Mouse (Mus musculus): ENCODE results near the gene Nacc1. TPM values are rescaled to one million over a fixed set of nuclear protein-coding genes. Genes with fewer than 3 reads are reported as not detected.

The Nacc1 gene
- total RNA-seq, 2 experiments from 2014 or later, result 95.5 to 96.8 TPM

DNA sequence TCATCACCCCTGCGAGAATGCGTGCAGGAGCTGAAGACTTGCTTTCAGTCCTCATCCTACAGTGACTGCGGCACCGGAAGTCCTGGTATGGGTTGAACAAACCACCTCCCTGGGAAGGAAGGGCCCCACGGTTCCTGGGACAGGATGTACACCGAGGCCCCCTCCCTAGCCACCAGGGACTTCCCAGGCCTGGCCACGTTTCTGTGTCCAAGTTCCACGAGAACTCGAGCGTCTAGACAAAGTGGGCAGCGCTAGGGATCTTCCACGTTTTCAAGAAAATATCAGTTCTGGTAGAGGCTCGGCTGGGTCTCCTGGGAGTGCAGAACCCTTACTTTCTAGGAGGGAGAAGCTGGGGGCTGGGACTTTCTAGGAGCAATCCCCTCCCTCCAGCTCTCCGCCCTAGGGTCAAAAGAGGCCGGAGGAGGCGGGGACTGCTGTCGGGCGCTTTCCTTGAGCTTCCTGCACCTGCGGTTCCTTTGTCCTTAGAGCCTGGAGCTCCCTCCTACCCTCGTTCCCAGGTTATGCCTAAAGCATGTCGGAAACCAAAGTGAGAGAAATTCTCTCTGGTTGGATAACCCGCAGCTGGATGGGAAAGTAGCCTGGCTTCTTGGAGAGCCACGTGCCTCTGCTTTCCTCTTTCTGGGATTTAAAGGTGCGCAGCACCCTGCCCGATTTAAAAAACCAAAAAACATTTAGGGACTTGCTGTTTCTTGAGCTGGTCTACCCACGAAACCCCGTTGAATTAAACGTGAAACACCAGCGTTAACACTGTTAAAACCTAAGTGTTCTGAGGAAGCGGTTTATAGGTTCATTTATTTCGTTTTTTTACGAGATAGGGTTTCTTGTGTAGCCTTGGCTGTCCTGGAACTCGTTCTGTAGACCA, 27.5 kb downstream of the Nacc1 start:
- TF ChIP-seq CTCF (IDR thresholded peaks at IDR 0.05), result no peak
- intact Hi-C loops (cut with DNase I), result no loop called here
- Histone ChIP-seq H3K4me3 (peak overlapping the region; percentile 81), H3K27ac (peak overlapping the region; percentile 66)
- DNase-seq (ENCODE audit: extremely low spot score in 1 of 2, low spot score in 2 of 2), result no peak

DNA sequence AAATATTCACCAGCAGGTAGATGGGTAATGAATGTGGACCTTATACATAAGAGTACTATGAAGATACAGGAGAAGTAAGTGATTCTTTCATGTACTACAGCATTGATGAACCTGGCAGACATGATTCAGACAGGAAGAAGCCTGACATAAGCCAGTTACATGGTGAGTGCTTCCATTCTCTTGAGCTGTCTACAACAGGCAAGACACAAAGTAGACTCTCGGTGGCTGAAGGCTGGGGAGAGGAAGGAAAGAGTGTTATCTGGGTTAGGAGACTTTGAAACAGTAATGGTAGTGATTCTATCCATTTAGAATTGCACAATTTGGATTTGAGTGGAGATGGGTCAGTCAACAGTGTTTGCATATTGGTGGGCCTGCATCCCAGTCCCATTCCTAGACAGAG, 28.7 kb downstream of the Nacc1 start:
- intact Hi-C loops (cut with DNase I), result no loop called here
- no peak for TF ChIP-seq CTCF (IDR thresholded peaks at IDR 0.05)
- no peak overlapping the region for H3K27ac ChIP-seq

DNA sequence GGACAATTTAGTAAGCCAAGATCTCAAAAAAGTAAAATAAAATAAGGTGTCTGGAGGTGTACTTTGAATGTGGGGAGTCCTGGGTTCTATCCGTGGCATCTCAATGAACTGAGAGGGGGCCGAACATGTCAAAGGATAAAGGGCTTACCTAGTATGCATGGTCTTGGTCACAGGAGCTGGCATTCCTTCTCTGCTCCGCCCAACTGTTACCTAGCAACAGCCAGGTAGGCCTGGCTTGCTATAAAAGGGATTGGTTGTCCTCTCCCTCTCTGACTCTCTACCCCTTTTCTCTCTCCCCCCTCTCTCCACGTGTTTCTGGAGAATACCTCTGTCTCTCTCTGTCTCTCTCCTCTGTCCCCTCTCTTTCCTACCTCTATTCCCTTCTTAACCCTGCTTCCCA, 30.0 kb downstream of the Nacc1 start:
- TF ChIP-seq CTCF (IDR thresholded peaks at IDR 0.05), result no peak
- no peak for DNase-seq (ENCODE audit: extremely low spot score in 1 of 2, low spot score in 2 of 2)

More for the DNA sequence above, 28.7 kb downstream of the Nacc1 start:
- no peak for DNase-seq (ENCODE audit: extremely low spot score in 1 of 2, low spot score in 2 of 2)
- no peak overlapping the region for H3K4me3 ChIP-seq

DNA sequence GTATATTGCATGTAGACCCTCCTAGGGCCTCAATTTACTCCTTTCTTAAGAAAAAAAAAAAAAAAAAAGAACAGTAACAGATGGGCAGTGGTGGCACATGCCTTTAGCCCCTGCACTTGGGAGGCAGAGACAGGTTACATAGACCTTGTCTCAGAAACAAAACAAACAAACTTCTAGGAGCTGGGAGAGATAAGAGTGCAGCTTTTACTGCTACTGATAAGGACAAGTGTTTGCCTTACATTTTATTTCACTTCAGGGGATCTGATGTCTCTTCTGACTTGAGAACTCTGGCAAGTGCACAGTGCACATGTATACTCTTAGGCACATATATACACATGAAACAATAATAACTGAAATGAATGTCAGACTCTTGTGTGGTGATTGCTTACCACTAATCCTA, 30.5 kb downstream of the Nacc1 start:
- peak overlapping the region; percentile 6; the same call in 1 of the 2 replicates for H3K27ac ChIP-seq
- no peak for DNase-seq (ENCODE audit: extremely low spot score in 1 of 2, low spot score in 2 of 2)

More for the DNA sequence above, 30.0 kb downstream of the Nacc1 start:
- Histone ChIP-seq H3K27ac (no peak overlapping the region), H3K4me3 (no peak overlapping the region)
- intact Hi-C loops (cut with DNase I), result no loop called here

GRCm38 (mm10) chr8:84656641-84657126, 31.0 kb downstream of the Nacc1 start:
- peak overlapping the region; percentile 32 for H3K4me3 ChIP-seq
- TF ChIP-seq CTCF (IDR thresholded peaks at IDR 0.05), result no peak
- no peak for DNase-seq (ENCODE audit: extremely low spot score in 1 of 2, low spot score in 2 of 2)
- peak overlapping the region; percentile 20; the same call in 1 of the 2 replicates for H3K27ac ChIP-seq
- intact Hi-C loops (cut with DNase I), result no loop called here

More for the DNA sequence above, 30.5 kb downstream of the Nacc1 start:
- intact Hi-C loops (cut with DNase I), result no loop called here
- H3K4me3 ChIP-seq, result no peak overlapping the region
- TF ChIP-seq CTCF (IDR thresholded peaks at IDR 0.05), result no peak

DNA sequence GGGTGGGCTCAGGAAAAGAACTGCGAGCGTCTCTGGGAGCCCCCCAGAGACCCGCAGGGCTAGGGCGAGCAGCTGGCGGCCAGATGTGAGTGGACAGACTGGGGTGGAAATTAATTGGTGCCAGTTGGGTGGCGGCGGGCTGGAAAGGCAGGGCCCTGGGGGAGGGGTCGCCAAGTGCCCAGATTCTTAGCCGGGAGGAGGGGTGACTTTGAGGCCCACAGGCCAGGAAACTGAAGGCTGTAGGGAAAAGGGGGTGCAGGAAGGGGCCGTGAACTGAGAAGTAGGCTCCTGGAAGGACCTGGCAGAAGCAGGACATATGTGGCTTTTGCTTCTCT, 31.5 kb downstream of the Nacc1 start:
- intact Hi-C loops (cut with DNase I), result no loop called here
- Histone ChIP-seq H3K4me3 (peak overlapping the region; percentile 32), H3K27ac (peak overlapping the region; percentile 20)
- TF ChIP-seq CTCF (IDR thresholded peaks at IDR 0.05), result no peak
- DNase-seq (ENCODE audit: extremely low spot score in 1 of 2, low spot score in 2 of 2), result no peak

DNA sequence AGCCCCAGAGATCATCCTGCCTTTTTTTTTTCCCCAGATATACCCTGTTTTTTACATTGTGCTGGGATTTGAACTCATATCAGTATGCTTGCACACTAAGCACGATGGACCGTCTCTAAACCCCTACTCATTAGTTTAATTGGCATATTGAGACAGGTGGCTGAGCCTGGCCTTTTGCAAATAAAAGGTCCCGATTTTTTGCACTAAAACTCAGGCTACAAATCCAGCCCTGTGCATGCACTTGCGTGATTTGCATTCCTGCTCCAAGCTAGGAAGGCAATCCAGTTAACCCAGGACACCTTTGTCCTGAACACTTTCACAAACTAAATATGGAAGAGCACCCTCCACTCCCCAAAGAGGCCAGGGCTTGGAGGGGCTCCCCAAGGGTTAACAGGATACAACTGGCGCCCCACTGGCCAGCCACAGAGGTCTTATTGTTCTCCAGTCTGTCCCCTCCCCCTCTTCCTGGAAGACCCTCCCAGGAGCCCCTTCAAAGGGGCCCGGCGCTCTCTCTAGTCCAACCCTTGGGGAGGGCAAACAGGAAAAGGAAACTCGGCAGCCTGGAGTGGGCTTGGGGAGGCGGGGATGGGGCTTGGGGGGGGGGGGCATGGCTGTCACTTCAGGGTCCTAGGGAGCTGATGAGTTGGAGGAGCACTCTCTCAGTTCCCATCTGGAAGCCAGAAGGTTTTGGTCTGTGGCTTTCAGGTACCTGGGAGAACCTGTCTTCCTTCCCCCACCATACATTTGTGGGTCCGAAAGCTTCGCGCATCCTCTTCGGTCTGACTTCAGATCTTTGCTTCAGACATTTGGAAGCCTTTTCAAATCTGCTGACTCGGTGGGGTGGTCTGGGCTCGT, 32.1 kb downstream of the Nacc1 start:
- Histone ChIP-seq H3K27ac (peak overlapping the region; percentile 53), H3K4me3 (peak overlapping the region; percentile 32)
- no peak for TF ChIP-seq CTCF (IDR thresholded peaks at IDR 0.05)
- intact Hi-C loops (cut with DNase I), result no loop called here
- no peak for DNase-seq (ENCODE audit: extremely low spot score in 1 of 2, low spot score in 2 of 2)

- intact Hi-C loops (cut with DNase I), result no loop called here
- TF ChIP-seq CTCF (IDR thresholded peaks at IDR 0.05), result peak; percentile 13
- Histone ChIP-seq H3K27ac (no peak overlapping the region), H3K4me3 (no peak overlapping the region)
- no peak for DNase-seq (ENCODE audit: extremely low spot score in 1 of 2, low spot score in 2 of 2)
Observed at GRCm38 (mm10) chr8:84654597-84654996, 33.1 kb downstream of the Nacc1 start.

DNA sequence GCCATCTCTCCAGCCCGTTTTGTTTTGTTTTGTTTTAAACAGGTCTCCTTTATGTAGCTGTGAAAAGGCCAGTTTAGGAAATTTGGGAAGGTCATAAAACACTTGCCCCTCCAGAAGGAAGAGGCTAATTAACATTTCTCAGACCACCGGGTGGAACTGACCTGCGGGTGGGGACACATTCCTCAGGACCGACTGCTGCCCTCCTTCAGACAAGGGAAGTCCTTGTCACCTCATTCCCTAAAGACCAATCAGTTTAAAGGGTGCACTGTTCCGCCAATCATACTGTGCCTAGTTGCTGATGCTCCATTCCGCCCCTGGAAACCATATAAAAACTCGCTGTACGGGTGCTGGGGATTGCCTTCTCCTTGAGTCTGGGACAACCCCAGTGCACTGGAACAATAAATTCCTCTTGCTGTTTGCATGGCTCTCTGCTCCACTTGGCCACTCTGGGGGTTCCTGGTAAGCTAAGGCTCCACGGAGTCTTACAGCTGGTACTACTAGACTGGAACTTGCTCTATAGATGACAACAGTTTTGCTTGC, 34.5 kb downstream of the Nacc1 start:
- TF ChIP-seq CTCF (IDR thresholded peaks at IDR 0.05), result no peak
- DNase-seq (ENCODE audit: extremely low spot score in 1 of 2, low spot score in 2 of 2), result no peak
- intact Hi-C loops (cut with DNase I), result no loop called here
- Histone ChIP-seq H3K27ac (no peak overlapping the region), H3K4me3 (no peak overlapping the region)

DNA sequence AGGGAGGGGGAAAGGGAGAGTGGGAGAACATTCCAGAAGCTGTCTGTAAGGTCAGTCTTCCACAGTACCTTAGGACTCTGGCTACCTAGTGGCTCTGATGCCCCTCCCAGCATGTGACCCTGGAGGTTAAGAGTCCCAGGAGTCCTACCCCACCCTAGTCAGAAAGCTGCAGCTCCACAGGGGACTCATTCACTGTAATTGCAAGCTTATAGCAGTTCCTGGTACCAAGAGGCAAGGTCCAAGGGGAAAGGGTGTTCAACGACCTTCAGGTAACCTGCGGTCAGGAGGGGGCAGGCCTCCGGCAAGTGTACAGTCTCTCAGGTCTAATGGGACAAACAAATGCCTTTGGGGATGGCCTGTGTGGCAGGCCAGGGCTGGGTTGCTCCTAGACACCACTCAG, 37.4 kb downstream of the Nacc1 start:
- no peak for TF ChIP-seq CTCF (IDR thresholded peaks at IDR 0.05)
- Histone ChIP-seq H3K4me3 (no peak overlapping the region), H3K27ac (no peak overlapping the region)
- no peak for DNase-seq (ENCODE audit: extremely low spot score in 1 of 2, low spot score in 2 of 2)
- intact Hi-C loops (cut with DNase I), result no loop called here

GRCm38 (mm10) chr8:84647461-84647901, 40.2 kb downstream of the Nacc1 start:
- Histone ChIP-seq H3K4me3 (no peak overlapping the region), H3K27ac (no peak overlapping the region)
- no peak for DNase-seq (ENCODE audit: extremely low spot score in 1 of 2, low spot score in 2 of 2)
- no peak for TF ChIP-seq CTCF (IDR thresholded peaks at IDR 0.05)
- intact Hi-C loops (cut with DNase I), result no loop called here

GRCm38 (mm10) chr8:84646800-84647199, 40.9 kb downstream of the Nacc1 start:
- no peak for DNase-seq (ENCODE audit: extremely low spot score in 1 of 2, low spot score in 2 of 2)
- peak; percentile 16 for TF ChIP-seq CTCF (IDR thresholded peaks at IDR 0.05)
- Histone ChIP-seq H3K4me3 (no peak overlapping the region), H3K27ac (no peak overlapping the region)
- intact Hi-C loops (cut with DNase I), result no loop called here
